Mouse (Mus musculus) midbrain, embryonic 14.5 days (tissue): ENCODE data around the gene Relt. TPM values are rescaled to one million over a fixed set of nuclear protein-coding genes. Genes with fewer than 3 reads are reported as not detected.

Experiments
- ATAC-seq: fragments of 200-750 bp; cut with Nextera tagmentation; 2 replicates; pipeline ENCODE4 v1.8.0; 2017; ENCODE audit warnings: moderate number of reproducible peaks, moderate library complexity; ENCODE audit not compliant: low FRiP score, low TSS enrichment
- DNase-seq: peaks from one replicate; pipeline ENCODE4 v3.0.0-alpha.2; 2015
- H3K27ac ChIP-seq: fragments of 300-500 bp; sonication (generic); replicated peaks from 2 replicates; pipeline ENCODE4 v1.5.1; 2014; ENCODE audit warnings: mild to moderate bottlenecking, low read depth, low read length, moderate library complexity
- H3K27me3 ChIP-seq: fragments of 300-500 bp; sonication (generic); 2 replicates; pipeline ENCODE4 v1.6.1; 2014; ENCODE audit warnings: low read length, control low read depth, mixed read lengths; ENCODE audit not compliant: control insufficient read depth, insufficient read depth
- H3K36me3 ChIP-seq: fragments of 300-500 bp; sonication (generic); 2 replicates; pipeline ENCODE4 v1.6.1; 2014; ENCODE audit warnings: low read length, control low read depth; ENCODE audit not compliant: control insufficient read depth, insufficient read depth
- H3K4me1 ChIP-seq: fragments of 300-500 bp; sonication (generic); 2 replicates; pipeline ENCODE4 v1.6.1; 2014; ENCODE audit warnings: mild to moderate bottlenecking, antibody characterized with exemption, low read length, control low read depth; ENCODE audit not compliant: control insufficient read depth, insufficient read depth
- H3K4me2 ChIP-seq: fragments of 300-500 bp; sonication (generic); 2 replicates; pipeline ENCODE4 v1.6.1; 2014; ENCODE audit warnings: mild to moderate bottlenecking, low read length, moderate library complexity
- H3K4me3 ChIP-seq: fragments of 300-500 bp; sonication (generic); replicated peaks from 2 replicates; pipeline ENCODE4 v1.5.1; 2014; ENCODE audit warnings: low read depth, low read length
- H3K9ac ChIP-seq: fragments of 300-500 bp; sonication (generic); replicated peaks from 2 replicates; pipeline ENCODE4 v1.6.1; 2014; ENCODE audit warnings: mild to moderate bottlenecking, low read length, moderate library complexity
- H3K9me3 ChIP-seq: fragments of 300-500 bp; sonication (generic); 2 replicates; pipeline ENCODE4 v1.6.1; 2016; ENCODE audit warnings: low read length, control low read depth, mixed read lengths; ENCODE audit not compliant: control insufficient read depth
- WGBS: fragments of 180-500 bp; shearing (Covaris S2); extraction: QIAGEN DNeasy Blood & Tissue Kit; methylation state at CpG from one replicate; pipeline ENCODE4 v1.1.7; 2014; 5-methylcytosine and 5-hydroxymethylcytosine counted together
- microRNA-seq: library from miRNA; unstranded; fragments of <30 nt; microRNA quantifications from one replicate; pipeline ENCODE4, GENCODE M21; 2016
- polyA plus RNA-seq: library from polyadenylated mRNA; unstranded; fragments of >200 nt; fragmentation: Nextera tagmentation; extraction: Ambion mirVana; gene quantifications from 2 replicates; pipeline ENCODE4 v1.2.1, GENCODE M21; 2014

Gene Relt
- polyA plus RNA-seq, 1 experiment from 2014 or later: 4.5 TPM

DNA sequence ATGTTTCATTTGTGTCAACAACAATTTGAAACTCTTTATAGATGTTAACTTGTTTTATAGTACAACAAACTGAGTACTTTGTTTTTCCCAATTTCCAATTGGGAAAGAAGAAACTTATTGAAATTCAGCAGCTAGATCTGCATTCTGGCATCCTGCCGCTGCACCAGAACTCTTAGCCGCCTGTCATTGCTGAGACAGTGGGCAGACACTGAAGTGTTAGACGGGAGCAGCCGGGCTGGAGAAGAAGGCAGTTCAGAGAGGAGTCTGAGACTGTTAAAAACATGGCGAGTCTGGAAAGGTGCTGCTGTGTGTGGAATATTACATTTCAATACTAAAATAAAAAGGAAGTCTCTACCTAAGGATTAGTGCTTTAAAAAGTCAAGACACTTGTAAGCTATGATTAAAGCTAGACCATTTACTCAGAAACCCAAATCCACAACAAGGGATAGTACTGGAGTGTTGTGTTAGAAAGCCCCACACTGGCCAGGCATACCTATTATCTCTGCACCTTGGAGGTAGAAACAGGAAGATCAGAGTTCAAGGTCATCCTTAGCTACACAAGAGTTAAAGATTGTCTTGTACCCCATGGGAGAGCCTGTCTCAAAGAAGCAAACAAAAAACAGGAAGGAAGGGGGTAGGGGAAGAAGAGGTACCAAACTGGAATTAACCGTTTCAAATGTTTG is 46.3 kb downstream of the Relt start:
- H3K4me2 ChIP-seq: no peak overlapping the region
- ATAC-seq: no peak

GRCm38 (mm10) chr7:100815900-100816570 is 47.2 kb downstream of the Relt start:
- 18% methylated on average over 8 of the region's 8 CpGs for WGBS
- Histone ChIP-seq H3K4me2 (no peak overlapping the region), H3K9me3 (no peaks in the 10 kb centered on the region), H3K9ac (no peak overlapping the region), H3K4me3 (no peak overlapping the region), H3K4me1 (peaks cover 9% of the 10 kb centered on the region; the same call in 1 of the 2 replicates), H3K27ac (no peak overlapping the region), H3K36me3 (no peaks in the 10 kb centered on the region), H3K27me3 (no peaks in the 10 kb centered on the region)
- ATAC-seq (peak; percentile 66), DNase-seq (peak; percentile 64)

More for the DNA sequence above, 46.3 kb downstream of the Relt start:
- no peak overlapping the region for H3K4me3 ChIP-seq
- peaks cover 9% of the 10 kb centered on the region; the same call in 1 of the 2 replicates for H3K4me1 ChIP-seq
- H3K27me3 ChIP-seq: no peaks in the 10 kb centered on the region
- H3K36me3 ChIP-seq: no peaks in the 10 kb centered on the region
- WGBS: 66% methylated on average over 6 of the region's 6 CpGs
- H3K9ac ChIP-seq: no peak overlapping the region
- H3K27ac ChIP-seq: no peak overlapping the region
- peak; percentile 26 for DNase-seq
- H3K9me3 ChIP-seq: no peaks in the 10 kb centered on the region

DNA sequence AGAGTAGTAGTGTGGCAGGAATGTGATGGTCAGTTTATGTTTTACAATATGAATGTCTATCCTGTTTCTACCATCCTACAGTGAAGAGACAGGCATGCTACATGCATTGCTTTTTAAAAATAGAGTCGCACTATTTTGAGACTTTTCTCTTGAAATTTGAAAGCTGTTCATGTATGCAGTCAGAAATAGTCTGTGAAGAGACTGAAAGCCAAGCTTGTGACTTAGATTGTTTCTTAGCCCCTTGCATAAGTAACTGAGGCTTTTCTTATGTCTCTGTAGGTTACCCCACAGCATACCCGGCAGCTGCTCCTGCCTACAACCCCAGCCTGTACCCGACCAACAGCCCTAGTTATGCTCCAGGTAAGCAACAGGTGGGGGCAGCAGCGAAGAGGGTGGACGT is 50.6 kb downstream of the Relt start:
- ATAC-seq (no peak), DNase-seq (no peak)
- Histone ChIP-seq H3K9ac (no peak overlapping the region), H3K4me1 (peaks cover 8% of the 10 kb centered on the region; the same call in 1 of the 2 replicates), H3K27ac (no peak overlapping the region), H3K9me3 (no peaks in the 10 kb centered on the region), H3K27me3 (no peaks in the 10 kb centered on the region), H3K36me3 (no peaks in the 10 kb centered on the region), H3K4me2 (no peak overlapping the region), H3K4me3 (no peak overlapping the region)
- WGBS: 89% methylated on average over 5 of the region's 5 CpGs

GRCm38 (mm10) chr7:100811912-100812311 is 51.3 kb downstream of the Relt start:
- H3K27me3 ChIP-seq: no peaks in the 10 kb centered on the region
- ATAC-seq: no peak

DNA sequence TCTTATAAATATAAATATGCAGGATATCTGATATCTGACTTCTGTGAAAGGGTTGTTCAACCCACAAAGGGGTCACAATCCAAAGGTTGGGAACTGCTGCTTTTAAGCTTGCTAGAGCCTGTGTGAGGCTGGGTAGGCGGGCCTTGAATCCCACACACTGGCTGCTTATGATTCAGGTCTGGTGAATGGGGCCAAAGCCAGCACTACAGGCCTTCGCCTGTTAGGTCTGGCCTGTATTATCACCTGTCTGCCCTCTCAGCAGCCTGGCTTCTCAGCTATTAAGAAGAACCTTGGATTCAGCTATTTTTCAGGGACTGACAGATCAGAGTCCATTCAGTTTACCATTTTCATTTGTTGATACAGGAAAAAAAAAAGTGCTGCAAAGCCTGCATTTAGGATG is 57.9 kb downstream of the Relt start:
- no peaks in the 10 kb centered on the region for H3K27me3 ChIP-seq
- no peak overlapping the region for H3K4me3 ChIP-seq
- H3K4me1 ChIP-seq: no peaks in the 10 kb centered on the region
- no peak overlapping the region for H3K9ac ChIP-seq
- no peak overlapping the region for H3K27ac ChIP-seq
- WGBS: 77% methylated on average over 2 of the region's 2 CpGs
- no peaks in the 10 kb centered on the region for H3K36me3 ChIP-seq
- ATAC-seq (no peak), DNase-seq (no peak)
- no peaks in the 10 kb centered on the region for H3K9me3 ChIP-seq
- no peak overlapping the region for H3K4me2 ChIP-seq

More at GRCm38 (mm10) chr7:100811912-100812311, 51.3 kb downstream of the Relt start:
- no peak overlapping the region for H3K4me3 ChIP-seq
- no peaks in the 10 kb centered on the region for H3K36me3 ChIP-seq
- H3K9me3 ChIP-seq: no peaks in the 10 kb centered on the region
- DNase-seq: no peak
- no peak overlapping the region for H3K4me2 ChIP-seq
- 78% methylated on average over 5 of the region's 5 CpGs for WGBS
- peaks cover 7% of the 10 kb centered on the region; the same call in 1 of the 2 replicates for H3K4me1 ChIP-seq
- no peak overlapping the region for H3K27ac ChIP-seq
- no peak overlapping the region for H3K9ac ChIP-seq

DNA sequence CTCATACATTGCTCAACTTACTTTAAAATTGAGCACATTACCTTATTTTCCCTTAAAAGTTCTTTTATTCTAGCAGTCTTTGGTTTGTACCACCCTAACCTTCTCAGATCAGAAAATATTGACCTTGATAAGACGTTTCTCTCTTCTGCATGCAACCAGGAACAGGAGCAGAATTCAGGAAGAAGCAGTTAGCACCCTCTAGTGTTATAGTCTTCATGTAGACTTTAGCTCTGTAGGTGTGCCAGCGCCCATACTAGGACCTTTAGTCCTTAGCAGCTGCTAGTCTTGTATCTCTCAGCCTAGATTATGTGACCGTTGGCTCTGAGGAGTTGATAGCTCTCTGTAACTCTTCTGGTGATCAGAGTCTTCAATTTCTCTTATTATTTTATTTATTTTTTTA is 64.4 kb downstream of the Relt start:
- no peak overlapping the region for H3K4me2 ChIP-seq

More for the DNA sequence above, 64.4 kb downstream of the Relt start:
- Histone ChIP-seq H3K27ac (no peak overlapping the region), H3K9me3 (no peaks in the 10 kb centered on the region), H3K4me3 (no peak overlapping the region), H3K36me3 (0 out of 2 replicates have a peak, but pooled peaks cover 4% of the 10 kb centered on the region), H3K4me1 (no peaks in the 10 kb centered on the region), H3K27me3 (no peaks in the 10 kb centered on the region), H3K9ac (no peak overlapping the region)
- WGBS: 73% methylated on average over 3 of the region's 3 CpGs
- ATAC-seq (no peak), DNase-seq (peak; percentile 27)

Small RNA genes lying within 50 kb of the gene (microRNA-seq; reads per million reads assigned to microRNA genes)
- gene Mir3102: 53.7 reads per million, percentile 49 among the genes with 10 or more reads in this experiment

Other genes starting within 250 kb of the Relt start
- gene Plekhb1, start 201.0 kb downstream of the Relt start, polyA plus RNA-seq: 7.8 and 8.5 TPM in 2 replicates
- gene Fam168a, start 156.8 kb downstream of the Relt start, polyA plus RNA-seq: 113 and 128 TPM in 2 replicates
- 12.1 and 13.2 TPM in 2 replicates for gene Arhgef17, start 68.7 kb upstream of the Relt start, polyA plus RNA-seq
- gene P2ry6, start 111.2 kb upstream of the Relt start, polyA plus RNA-seq: 1.8 and 2.7 TPM in 2 replicates
- gene P2ry2, start 149.4 kb upstream of the Relt start, polyA plus RNA-seq: 0.16 TPM in 1 of 2 replicates, not detected in the other
- 38.6 and 50.5 TPM in 2 replicates for gene Fchsd2, start 229.4 kb upstream of the Relt start, polyA plus RNA-seq